Mouse (Mus musculus): ENCODE data around the gene Tspan18. TPM values are rescaled to one million over a fixed set of nuclear protein-coding genes. Genes with fewer than 3 reads are reported as not detected.

The Tspan18 gene
- polyA plus RNA-seq, 1 experiment = 10.6 TPM

GRCm38 (mm10) chr2:93237055-93237454 is 97.2 kb downstream of the Tspan18 start:
- no peaks in the 10 kb centered on the region for H3K36me3 ChIP-seq (ENCODE audit: control insufficient read depth, insufficient read depth, low read length)
- H3K4me1 ChIP-seq (ENCODE audit: control insufficient read depth, insufficient read depth, insufficient read length) = no peaks in the 10 kb centered on the region
- TF ChIP-seq CTCF (IDR thresholded peaks at IDR 0.05; ENCODE audit: extremely low read depth, insufficient read depth, insufficient read length, insufficient replicate concordance) (no peak), POLR2A (IDR thresholded peaks at IDR 0.05; ENCODE audit: low read depth, low read length) (no peak)
- 59% methylated on average over 1 of the region's 1 CpGs for WGBS
- no peaks in the 10 kb centered on the region for H3K27me3 ChIP-seq (ENCODE audit: control insufficient read depth, insufficient read depth, low read length)
- DNase-seq (ENCODE audit: low read depth in 1 of 2, low spot score in 2 of 2) = no peak
- no peak overlapping the region for H3K27ac ChIP-seq (ENCODE audit: insufficient read depth, low read length)
- H3K4me3 ChIP-seq (ENCODE audit: extremely low read depth, insufficient read depth, insufficient read length) = no peak overlapping the region

GRCm38 (mm10) chr2:93232141-93232540 is 102.2 kb downstream of the Tspan18 start:
- H3K27me3 ChIP-seq (ENCODE audit: control insufficient read depth, insufficient read depth, low read length) = no peaks in the 10 kb centered on the region

GRCm38 (mm10) chr2:93228480-93228824 is 105.9 kb downstream of the Tspan18 start:
- no peak overlapping the region for H3K4me3 ChIP-seq (ENCODE audit: extremely low read depth, insufficient read depth, insufficient read length)
- no peaks in the 10 kb centered on the region for H3K27me3 ChIP-seq (ENCODE audit: control insufficient read depth, insufficient read depth, low read length)
- WGBS = 82% methylated on average over 5 of the region's 5 CpGs
- DNase-seq (ENCODE audit: low read depth in 1 of 2, low spot score in 2 of 2) = no peak
- no peaks in the 10 kb centered on the region for H3K4me1 ChIP-seq (ENCODE audit: control insufficient read depth, insufficient read depth, insufficient read length)
- H3K27ac ChIP-seq (ENCODE audit: insufficient read depth, low read length) = no peak overlapping the region
- H3K36me3 ChIP-seq (ENCODE audit: control insufficient read depth, insufficient read depth, low read length) = no peaks in the 10 kb centered on the region
- TF ChIP-seq POLR2A (IDR thresholded peaks at IDR 0.05; ENCODE audit: low read depth, low read length) (no peak), CTCF (IDR thresholded peaks at IDR 0.05; ENCODE audit: extremely low read depth, insufficient read depth, insufficient read length, insufficient replicate concordance) (no peak)

More at GRCm38 (mm10) chr2:93232141-93232540, 102.2 kb downstream of the Tspan18 start:
- Histone ChIP-seq H3K27ac (ENCODE audit: insufficient read depth, low read length) (no peak overlapping the region), H3K4me3 (ENCODE audit: extremely low read depth, insufficient read depth, insufficient read length) (no peak overlapping the region), H3K4me1 (ENCODE audit: control insufficient read depth, insufficient read depth, insufficient read length) (no peaks in the 10 kb centered on the region), H3K36me3 (ENCODE audit: control insufficient read depth, insufficient read depth, low read length) (no peaks in the 10 kb centered on the region)
- WGBS = 41% methylated on average over 1 of the region's 1 CpGs
- DNase-seq (ENCODE audit: low read depth in 1 of 2, low spot score in 2 of 2) = no peak
- no peak for TF ChIP-seq CTCF (IDR thresholded peaks at IDR 0.05; ENCODE audit: extremely low read depth, insufficient read depth, insufficient read length, insufficient replicate concordance)
- TF ChIP-seq POLR2A (IDR thresholded peaks at IDR 0.05; ENCODE audit: low read depth, low read length) = no peak

- H3K4me1 ChIP-seq (ENCODE audit: control insufficient read depth, insufficient read depth, insufficient read length) = no peaks in the 10 kb centered on the region; the same call in 1 of the 2 replicates
- no peak overlapping the region for H3K4me3 ChIP-seq (ENCODE audit: extremely low read depth, insufficient read depth, insufficient read length)
- TF ChIP-seq POLR2A (IDR thresholded peaks at IDR 0.05; ENCODE audit: low read depth, low read length) (no peak), CTCF (IDR thresholded peaks at IDR 0.05; ENCODE audit: extremely low read depth, insufficient read depth, insufficient read length, insufficient replicate concordance) (no peak)
- no peak for DNase-seq (ENCODE audit: low read depth in 1 of 2, low spot score in 2 of 2)
- no peaks in the 10 kb centered on the region for H3K36me3 ChIP-seq (ENCODE audit: control insufficient read depth, insufficient read depth, low read length)
- H3K27ac ChIP-seq (ENCODE audit: insufficient read depth, low read length) = no peak overlapping the region
- WGBS = 87% methylated on average over 9 of the region's 9 CpGs
- H3K27me3 ChIP-seq (ENCODE audit: control insufficient read depth, insufficient read depth, low read length) = no peaks in the 10 kb centered on the region
These were observed 106.4 kb downstream of the Tspan18 start for GRCm38 (mm10) chr2:93227713-93228479.

- no peak overlapping the region for H3K27ac ChIP-seq (ENCODE audit: insufficient read depth, low read length)
- 42% methylated on average over 20 of the region's 20 CpGs for WGBS
- H3K36me3 ChIP-seq (ENCODE audit: control insufficient read depth, insufficient read depth, low read length) = no peaks in the 10 kb centered on the region
- TF ChIP-seq CTCF (IDR thresholded peaks at IDR 0.05; ENCODE audit: extremely low read depth, insufficient read depth, insufficient read length, insufficient replicate concordance) (peak; percentile 62; the same call in 1 of the 2 replicates), POLR2A (IDR thresholded peaks at IDR 0.05; ENCODE audit: low read depth, low read length) (no peak)
- no peaks in the 10 kb centered on the region; the same call in 1 of the 2 replicates for H3K4me1 ChIP-seq (ENCODE audit: control insufficient read depth, insufficient read depth, insufficient read length)
- H3K27me3 ChIP-seq (ENCODE audit: control insufficient read depth, insufficient read depth, low read length) = no peaks in the 10 kb centered on the region
- no peak overlapping the region for H3K4me3 ChIP-seq (ENCODE audit: extremely low read depth, insufficient read depth, insufficient read length)
- peak in 1 of 2 experiments; percentile 37 for DNase-seq (ENCODE audit: low read depth in 1 of 2, low spot score in 2 of 2)
These were observed 107.4 kb downstream of the Tspan18 start for GRCm38 (mm10) chr2:93226606-93227595.

GRCm38 (mm10) chr2:93223463-93223862 is 110.8 kb downstream of the Tspan18 start:
- TF ChIP-seq CTCF (IDR thresholded peaks at IDR 0.05; ENCODE audit: extremely low read depth, insufficient read depth, insufficient read length, insufficient replicate concordance) (no peak), POLR2A (IDR thresholded peaks at IDR 0.05; ENCODE audit: low read depth, low read length) (no peak)
- H3K27me3 ChIP-seq (ENCODE audit: control insufficient read depth, insufficient read depth, low read length) = no peaks in the 10 kb centered on the region
- H3K27ac ChIP-seq (ENCODE audit: insufficient read depth, low read length) = no peak overlapping the region
- no peak overlapping the region for H3K4me3 ChIP-seq (ENCODE audit: extremely low read depth, insufficient read depth, insufficient read length)
- no peak for DNase-seq (ENCODE audit: low read depth in 1 of 2, low spot score in 2 of 2)
- WGBS = 80% methylated on average over 6 of the region's 6 CpGs
- no peaks in the 10 kb centered on the region for H3K36me3 ChIP-seq (ENCODE audit: control insufficient read depth, insufficient read depth, low read length)
- no peaks in the 10 kb centered on the region; the same call in 1 of the 2 replicates for H3K4me1 ChIP-seq (ENCODE audit: control insufficient read depth, insufficient read depth, insufficient read length)
